Mouse (Mus musculus) heart, postnatal 0 days (tissue): ENCODE data around the gene Slc22a15.

ENCODE experiments used
- CTCF ChIP-seq: IDR thresholded peaks from 2 replicates; pipeline ENCODE4 v1.5.1; 2016; ENCODE audit warnings: antibody characterized with exemption, control low read depth, low read depth
- EP300 ChIP-seq: IDR thresholded peaks from 2 replicates; pipeline ENCODE4 v1.6.1; 2016; ENCODE audit warnings: antibody characterized with exemption, low read depth

GRCm38 (mm10) chr3:101848816-101849215 lies 75.4 kb downstream of the Slc22a15 start, which contains the start of gene Mab21l3:
- TF ChIP-seq CTCF, result no peak
- no peak for TF ChIP-seq EP300
